Mouse (Mus musculus): ENCODE measurements around the gene Hspa5.

- TF ChIP-seq CTCF (IDR thresholded peaks at IDR 0.05; ENCODE audit: low read depth, low read length) (no peak), POLR2A (IDR thresholded peaks at IDR 0.05; ENCODE audit: insufficient read depth, low read length) (no peak)
Observed at GRCm38 (mm10) chr2:34748479-34748878, 23.3 kb upstream of the Hspa5 start.
